Mouse (Mus musculus) lung, postnatal 10 days (tissue): ENCODE measurements around the gene Pygo1.

Experiments used
- DNase-seq: peaks from one replicate; pipeline ENCODE4 v3.0.0; 2021

The Pygo1 gene

DNA sequence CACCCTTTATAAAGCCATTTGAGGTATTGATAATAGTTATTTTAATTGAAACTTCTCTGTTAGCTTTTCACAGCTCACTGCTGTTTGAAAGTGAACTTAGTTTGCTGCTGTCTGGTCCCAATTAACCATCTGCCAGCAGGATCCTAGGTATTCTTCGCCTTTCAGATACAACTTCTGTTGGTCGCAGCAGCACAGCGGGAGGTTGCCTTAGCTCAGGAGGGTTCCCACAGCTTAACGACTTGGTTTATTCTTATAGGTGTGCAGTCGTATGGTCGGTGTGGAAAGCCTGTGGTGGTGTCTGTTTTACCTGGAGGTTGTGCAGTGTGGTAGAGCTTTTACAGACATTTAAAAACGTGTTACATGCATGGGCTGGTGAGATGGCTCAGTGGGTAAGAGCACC, 71.4 kb downstream of the Pygo1 start:
- DNase-seq, result no peak

DNA sequence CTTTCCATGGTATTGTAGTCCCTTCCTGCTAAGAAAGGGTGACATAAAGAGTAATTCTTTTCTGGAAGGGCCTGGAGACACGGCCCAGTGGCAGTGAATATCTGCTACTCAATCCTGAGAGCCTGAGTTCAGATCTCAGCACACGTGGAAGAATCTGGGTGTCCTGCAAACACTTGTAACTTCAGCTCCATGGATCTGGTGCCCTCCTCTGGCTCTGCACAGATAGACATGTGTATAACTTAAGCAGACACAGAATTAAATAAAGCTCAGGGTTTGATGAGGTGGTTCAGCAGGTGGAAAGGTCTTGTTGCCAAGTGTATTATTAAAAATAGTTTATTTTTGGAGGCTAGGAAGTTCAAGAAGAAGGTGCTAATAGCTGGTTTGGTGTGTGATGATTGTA, 75.0 kb downstream of the Pygo1 start:
- DNase-seq, result no peak

- DNase-seq, result no peak
Observed at GRCm38 (mm10) chr9:73001314-73002011, 76.0 kb downstream of the Pygo1 start.
